Mouse (Mus musculus) spleen, adult 18-20 months (tissue): ENCODE results near the gene Nat10.

Experiments used
- DNase-seq, 2 experiments: peaks; one replicate each; pipeline ENCODE4 v3.0.0; 2022; ENCODE audit warnings: mixed read lengths in 2 of 2

Gene Nat10

GRCm38 (mm10) chr2:103745481-103745880, 15.6 kb downstream of the Nat10 start:
- no peak for DNase-seq

- peak; percentile 37 to 69 for DNase-seq
These were observed 17.1 kb downstream of the Nat10 start for GRCm38 (mm10) chr2:103743988-103744387.

DNA sequence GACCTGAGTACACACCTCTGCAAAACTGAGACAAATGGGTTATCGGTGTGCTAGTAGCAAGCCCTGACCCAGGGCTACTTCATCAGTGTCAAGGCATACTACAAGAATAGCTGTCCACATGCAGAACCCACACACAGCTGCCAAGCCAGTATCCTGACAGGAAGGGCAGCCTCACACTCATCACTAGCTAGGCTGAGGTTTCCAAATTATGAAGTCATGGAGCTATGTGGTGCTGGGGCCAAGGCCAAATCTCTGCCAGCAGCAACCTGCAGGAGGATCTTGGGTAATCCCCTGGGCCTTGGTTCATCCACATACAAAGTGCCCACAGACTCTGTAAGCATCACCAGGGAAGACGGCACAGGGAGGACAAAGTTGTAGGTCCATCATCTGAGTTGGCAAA, 17.5 kb downstream of the Nat10 start:
- DNase-seq: no peak

DNA sequence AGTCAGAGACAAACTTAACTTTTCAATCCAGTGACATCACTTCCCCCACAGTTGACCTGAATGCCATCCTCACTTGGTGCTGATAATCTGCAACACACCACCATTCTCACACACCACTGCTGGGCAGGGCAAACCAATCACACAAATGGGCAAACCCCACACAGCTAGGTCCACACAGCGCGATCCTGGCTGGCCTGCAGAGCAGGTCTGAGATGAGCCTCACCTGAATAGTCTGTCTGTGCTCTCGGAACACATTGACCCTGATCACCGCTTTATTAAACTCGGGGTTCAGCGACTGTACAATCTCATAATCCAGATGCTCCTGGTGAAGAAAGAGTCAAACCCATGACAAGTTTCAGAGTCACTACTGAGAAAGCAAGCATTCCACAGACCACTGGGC, 18.2 kb downstream of the Nat10 start:
- no peak for DNase-seq

- DNase-seq: no peak
These were observed 29.6 kb downstream of the Nat10 start for GRCm38 (mm10) chr2:103731423-103731822.

- no peak for DNase-seq
These were observed 30.1 kb downstream of the Nat10 start for GRCm38 (mm10) chr2:103730999-103731398.

GRCm38 (mm10) chr2:103728027-103728540, 33.0 kb downstream of the Nat10 start:
- no peak for DNase-seq

GRCm38 (mm10) chr2:103724521-103724920, 36.5 kb downstream of the Nat10 start:
- no peak for DNase-seq

- DNase-seq: no peak
These were observed 41.8 kb downstream of the Nat10 start for GRCm38 (mm10) chr2:103719292-103719646.

DNA sequence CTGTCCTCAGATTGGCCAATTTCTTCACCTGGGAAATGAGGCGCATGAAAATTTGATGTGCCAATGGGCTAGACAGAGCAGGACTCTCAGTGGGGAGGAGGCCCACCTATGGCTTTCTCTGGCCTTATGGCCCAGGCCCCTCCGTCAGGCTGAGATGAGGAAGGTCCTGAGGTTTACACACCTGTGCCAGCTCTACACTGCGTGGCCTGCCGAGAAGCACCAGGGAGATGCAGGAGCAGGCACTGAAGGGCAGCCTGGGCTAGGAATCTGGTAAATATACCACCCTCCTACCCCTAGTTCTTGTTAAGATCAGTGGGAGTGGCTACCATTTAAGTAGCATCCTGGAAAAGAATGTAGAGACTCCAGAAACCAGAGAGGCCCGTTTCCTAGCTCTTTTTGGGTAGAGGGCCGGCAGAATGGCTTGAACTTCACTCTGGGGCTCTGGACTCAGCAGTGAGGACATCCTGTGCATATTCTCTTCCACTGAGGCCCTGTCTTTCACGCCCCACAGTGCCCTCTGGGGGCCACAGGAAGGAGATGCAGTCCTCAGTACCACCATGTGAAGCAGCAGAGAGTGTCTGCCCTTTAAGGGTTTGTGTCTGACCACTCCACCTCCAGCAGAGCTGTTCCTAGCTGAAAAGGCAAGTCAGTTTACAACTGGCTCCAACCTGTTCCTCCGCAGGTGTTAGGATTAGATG, 42.3 kb downstream of the Nat10 start:
- peak; percentile 55 to 74 for DNase-seq

DNA sequence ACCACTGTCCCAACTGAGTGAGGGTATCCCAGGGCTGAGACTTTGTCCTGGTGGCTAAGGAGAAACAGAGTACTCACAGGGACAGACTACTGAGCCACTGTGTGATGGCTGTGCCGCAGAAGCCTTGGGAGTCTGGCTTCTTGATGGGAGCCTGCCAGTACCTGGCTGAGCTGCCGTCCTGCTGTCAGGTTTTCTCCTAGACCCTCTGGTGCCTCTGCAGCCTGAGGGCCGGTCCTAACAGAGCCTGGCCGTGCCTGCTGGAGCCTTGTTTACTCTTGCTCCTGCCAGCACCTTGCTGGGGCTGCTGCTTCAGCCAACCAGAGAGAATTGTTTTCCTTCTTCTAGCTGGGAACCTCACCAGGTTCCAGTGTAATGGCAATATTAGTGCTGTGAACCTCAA, 46.7 kb downstream of the Nat10 start:
- no peak for DNase-seq

- no peak for DNase-seq
These were observed 47.2 kb downstream of the Nat10 start for GRCm38 (mm10) chr2:103713831-103714230.

DNA sequence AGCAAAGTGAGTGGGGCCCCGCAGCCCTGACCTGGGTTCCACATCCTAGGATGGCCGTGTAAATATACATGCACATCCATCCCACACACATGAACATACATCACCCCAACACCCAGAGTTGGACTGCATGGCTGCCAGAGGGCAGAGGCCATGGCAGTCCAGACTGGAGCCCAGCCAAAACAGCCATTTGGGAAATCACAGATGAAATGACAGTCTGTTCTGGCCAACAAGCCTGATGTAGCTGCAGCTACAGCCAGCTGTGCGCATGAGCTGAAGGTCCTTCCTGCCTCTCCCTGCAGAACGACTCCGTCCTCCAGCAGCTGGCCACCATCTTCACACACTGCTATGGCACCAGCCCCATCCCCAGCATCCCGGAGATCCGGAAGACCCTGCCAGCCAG, 50.2 kb downstream of the Nat10 start:
- no peak for DNase-seq

- DNase-seq: no peak
These were observed 53.9 kb downstream of the Nat10 start for GRCm38 (mm10) chr2:103707056-103707776.

DNA sequence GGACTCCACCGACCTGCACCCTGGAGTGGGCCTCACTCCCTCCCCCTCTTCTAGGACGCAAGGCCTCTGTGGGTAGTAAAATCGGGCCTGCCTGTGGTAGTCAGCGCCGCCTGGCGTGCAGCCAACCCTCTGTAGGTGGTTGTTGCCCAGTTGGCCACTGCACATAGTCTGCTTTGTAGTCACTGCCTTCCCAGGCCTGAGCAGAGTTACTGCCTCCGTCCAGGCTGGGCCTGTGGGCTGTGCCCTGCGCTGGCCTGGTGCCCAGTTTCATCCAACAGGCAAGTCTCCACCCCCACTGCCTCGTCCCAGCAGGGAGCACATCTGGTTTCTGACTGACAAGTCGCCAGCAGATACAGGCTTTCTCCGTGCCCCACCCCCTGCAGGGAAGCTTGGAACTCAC, 54.8 kb downstream of the Nat10 start:
- DNase-seq: no peak

- no peak for DNase-seq
These were observed 55.2 kb downstream of the Nat10 start for GRCm38 (mm10) chr2:103705826-103706225.

GRCm38 (mm10) chr2:103703865-103704264, 57.2 kb downstream of the Nat10 start:
- DNase-seq: no peak

DNA sequence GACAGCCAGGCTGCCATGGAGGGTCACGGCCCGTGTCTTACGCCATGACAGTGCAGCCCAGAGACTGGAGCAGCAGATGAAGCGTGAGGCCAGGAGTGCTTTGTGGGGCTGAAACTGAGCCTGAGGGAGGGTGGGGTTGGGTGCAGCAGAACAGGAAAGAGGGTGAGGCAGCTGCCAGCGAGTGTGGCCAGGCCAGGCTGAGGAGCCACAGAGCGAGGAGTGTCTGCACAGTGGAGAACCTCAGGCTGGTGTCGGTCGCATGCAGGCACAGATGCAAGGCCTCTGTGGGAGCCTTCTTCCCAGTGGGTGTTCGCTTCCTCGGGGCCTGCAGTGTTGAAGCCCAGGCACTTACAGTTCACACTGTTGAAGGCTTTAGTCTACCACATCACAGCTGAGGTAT, 57.7 kb downstream of the Nat10 start:
- DNase-seq: no peak

DNA sequence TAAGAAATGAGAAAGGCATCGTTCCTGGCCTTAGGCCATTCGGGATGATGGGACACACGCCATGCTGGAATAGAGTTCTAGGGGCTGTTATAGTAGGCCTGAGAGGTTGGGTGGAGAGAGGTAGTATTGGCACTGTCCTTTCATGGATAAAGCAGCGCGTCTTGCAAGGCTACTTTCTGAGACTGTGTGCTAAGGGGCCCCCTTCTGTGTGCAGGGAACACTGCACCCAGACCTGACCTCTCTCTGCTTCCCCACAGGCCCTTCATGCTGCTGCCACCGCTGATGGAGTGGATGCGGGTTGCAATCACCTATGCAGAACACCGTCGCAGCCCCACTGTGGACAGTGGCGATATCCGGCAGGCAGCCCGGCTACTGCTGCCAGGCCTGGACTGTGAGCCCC, 60.6 kb downstream of the Nat10 start:
- no peak for DNase-seq

DNA sequence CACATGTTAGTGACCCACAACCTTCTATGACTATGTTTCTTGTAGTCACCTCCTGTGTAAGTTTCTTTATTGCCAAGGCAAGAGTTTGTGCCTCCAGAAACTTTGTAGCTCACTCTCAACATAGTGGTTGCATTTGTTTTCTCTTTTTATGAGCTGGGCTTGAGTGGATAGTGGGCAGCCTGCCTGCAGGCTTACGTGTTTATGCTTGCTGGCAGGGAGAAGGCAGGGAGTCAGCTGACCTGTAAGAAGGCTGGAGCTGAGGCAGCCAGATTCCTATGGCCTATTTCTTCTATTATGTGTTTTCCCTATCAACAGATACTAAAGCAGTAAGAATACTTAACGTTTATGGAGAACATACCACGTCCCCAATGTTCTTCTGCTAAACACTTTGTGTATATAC, 64.9 kb downstream of the Nat10 start:
- DNase-seq: no peak

GRCm38 (mm10) chr2:103694777-103695563, 66.1 kb downstream of the Nat10 start:
- DNase-seq: no peak

- no peak for DNase-seq
These were observed 68.3 kb downstream of the Nat10 start for GRCm38 (mm10) chr2:103692810-103693209.

GRCm38 (mm10) chr2:103691278-103691677, 69.8 kb downstream of the Nat10 start:
- DNase-seq: no peak

GRCm38 (mm10) chr2:103690828-103691227, 70.2 kb downstream of the Nat10 start:
- DNase-seq: no peak
